Mouse (Mus musculus) common myeloid progenitor, adult 5-6 weeks (primary cell): ENCODE results near the gene Cox15. TPM values are rescaled to one million over a fixed set of nuclear protein-coding genes. Genes with fewer than 3 reads are reported as not detected.

Experiments
- ATAC-seq: replicated peaks from 2 replicates; pipeline ENCODE4 v1.8.0; 2016; ENCODE audit warnings: low read depth, mild to moderate bottlenecking, moderate TSS enrichment, inconsistent platforms; ENCODE audit not compliant: poor library complexity, severe bottlenecking
- total RNA-seq: library from RNA; stranded (forward); fragments of 200-1000, 187-1606 nt; gene quantifications from 2 replicates; pipeline ENCODE4 v1.2.3, GENCODE M21; 2017

Cox15 gene
- total RNA-seq: 15.5 and 32.9 TPM in 2 replicates

DNA sequence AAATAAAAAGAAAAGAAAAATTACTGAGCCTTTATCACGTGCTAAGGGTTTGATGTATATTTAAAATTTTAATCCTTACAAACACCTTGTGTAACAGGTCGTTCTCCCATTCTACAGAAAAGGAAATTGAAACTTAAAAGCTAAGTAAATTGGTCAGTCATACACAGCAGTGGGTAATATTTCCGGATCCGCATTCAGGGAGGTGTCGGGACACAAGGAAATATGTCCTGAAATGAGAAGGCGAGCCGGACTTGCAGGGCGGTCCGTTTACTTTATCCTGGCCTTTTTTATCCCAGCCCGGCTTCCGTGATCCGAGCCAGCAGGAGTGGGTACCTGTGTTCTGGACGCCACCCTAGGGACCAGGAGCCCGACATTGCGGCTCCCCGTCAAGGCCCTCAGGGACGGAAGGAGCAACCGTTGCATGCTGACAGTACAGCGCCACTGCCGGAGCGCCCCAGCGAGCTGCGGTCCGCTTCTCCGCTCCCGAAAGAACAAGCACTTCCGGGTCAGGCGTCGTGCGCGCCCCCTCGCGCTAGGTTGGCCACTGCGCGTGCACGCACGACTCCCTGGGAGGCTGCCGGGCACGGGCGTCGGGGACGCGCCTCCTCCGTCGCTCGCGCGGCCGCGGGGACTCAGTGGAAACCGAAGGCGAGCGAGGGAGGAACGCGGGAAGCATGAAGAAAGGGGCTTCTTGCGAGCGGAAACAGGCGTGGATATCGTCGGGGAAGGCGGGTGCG, at the start of gene Cox15, which contains the start of gene Cutc:
Cox15 (minus strand) TSS at position 512 of the 737 bp plus-strand sequence.
Cutc (plus strand) TSS at position 508 of the 737 bp plus-strand sequence.
- peak; percentile 91 for ATAC-seq

DNA sequence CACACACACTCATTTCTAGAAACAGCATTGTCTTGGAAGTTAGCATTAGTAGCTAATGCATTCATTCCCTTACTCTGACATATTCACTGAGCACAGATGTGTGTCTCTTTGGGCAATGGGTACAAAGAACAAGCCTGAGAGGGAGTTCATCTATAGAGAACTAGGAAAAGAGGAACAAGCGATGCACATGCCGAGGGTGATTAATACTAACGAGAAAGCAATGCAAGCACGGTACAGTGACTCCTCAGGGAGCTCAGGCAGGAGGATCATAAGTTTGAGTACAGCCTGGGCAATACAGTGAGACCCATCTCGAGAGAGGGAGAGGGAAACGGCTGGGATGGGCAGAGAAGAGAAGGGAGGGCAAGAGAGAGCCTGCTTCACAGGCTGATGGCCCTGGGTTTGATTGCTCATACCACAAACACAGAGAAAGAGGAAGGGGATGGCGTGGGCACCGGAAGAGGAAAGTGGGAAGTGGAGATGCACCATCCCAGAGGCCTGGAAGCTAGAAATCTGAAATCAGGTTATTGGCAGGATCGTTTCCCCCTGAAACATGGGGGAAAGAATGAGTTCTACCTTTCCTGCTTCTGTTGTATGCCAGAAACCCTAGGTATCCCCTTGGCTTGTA, 48.7 kb upstream of the Cox15 start:
- ATAC-seq: peak; percentile 74

DNA sequence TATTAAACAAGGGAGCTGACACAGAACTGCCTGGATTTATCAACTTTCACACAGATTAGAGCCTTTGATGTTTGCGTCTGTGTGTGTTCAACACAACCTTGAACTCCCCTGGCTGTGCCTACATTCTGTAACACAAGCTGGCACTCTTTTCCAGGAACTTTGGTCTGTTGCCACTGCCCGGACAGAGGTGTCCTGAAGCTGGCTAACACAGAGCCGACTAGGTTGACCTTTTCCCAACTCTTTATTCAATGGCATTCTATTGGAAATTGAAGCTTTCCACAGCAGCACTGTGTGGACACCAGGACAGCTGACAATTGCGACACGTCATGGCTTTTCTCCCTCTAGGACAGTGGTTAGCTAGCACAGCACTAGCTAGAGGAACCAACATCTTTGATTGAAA, 44.4 kb upstream of the Cox15 start:
- 0 out of 2 replicates have a peak, but pooled peaks have one; percentile 41 for ATAC-seq

DNA sequence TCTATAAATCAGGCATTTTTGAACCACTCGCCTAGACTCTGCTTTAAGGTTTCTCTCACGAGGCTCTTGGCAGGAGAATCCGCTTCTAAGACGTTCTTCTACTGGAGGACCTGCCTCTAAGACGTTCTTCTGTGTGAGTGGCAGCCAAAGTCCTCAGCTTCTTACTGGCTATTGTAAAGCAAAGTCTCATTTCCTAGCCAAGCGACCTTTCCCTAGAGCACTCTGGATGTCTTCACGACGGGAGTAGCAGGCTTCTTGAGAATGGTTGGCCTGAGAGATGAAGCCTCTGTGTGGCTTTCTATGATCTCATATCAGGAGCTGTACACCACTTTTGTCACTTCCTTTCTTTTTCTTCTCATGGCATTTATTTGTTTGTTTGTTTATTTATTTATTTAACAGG, 42.7 kb upstream of the Cox15 start:
- ATAC-seq: no peak

DNA sequence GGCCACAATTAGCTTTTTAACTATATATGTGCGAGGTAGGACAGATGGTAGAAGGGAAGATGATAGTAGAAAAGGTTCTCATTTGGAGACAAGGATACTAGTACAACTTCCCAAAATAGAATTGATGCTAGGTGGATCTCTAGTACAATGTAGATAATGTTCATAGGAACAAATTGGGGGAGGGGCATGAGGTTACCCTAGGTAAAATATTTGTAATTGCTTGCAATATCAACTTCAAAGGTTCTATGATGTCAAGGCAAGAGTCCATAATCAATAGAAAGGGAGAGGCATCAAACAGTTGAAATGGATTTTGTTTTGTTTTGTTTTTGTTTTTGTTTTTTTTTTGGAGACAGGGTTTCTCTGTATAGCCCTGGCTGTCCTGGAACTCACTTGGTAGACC, 41.2 kb upstream of the Cox15 start:
- no peak for ATAC-seq

DNA sequence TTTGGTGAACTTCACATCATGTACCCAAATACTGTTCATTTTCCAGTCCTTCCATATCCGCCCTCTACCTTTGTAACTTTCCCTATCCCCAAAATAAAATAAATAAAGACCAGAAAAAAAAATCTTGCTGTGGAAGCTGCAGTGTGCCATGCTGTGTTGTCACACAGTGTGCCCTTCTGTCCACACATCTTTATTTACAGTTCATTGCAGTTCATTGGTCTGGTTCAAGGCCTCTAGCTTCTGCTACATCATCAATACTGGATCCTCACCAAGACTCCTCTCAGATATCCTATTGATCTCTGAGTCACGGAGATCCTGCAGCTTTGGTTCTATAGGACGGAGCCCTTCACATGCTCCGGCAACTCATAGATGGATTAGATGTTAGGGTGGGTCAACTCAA, 39.7 kb upstream of the Cox15 start:
- no peak for ATAC-seq

DNA sequence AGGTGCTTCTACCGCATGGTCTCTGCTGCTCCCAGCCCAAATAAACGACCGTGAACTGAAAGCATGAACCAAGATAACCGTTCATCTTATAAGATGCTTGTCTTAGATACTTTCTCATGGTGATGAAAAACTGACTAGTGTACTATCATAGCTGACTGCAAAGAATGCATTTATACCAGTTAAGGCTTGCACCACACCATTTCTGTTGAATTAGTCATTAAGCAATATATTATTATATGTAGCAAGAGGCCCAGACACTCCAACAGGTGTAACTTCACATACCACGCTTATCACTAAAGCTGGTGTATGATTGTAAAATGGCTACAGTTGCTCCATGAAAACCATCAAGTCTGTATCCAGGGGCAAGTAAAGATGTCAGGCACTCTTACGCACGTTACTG, 37.0 kb upstream of the Cox15 start:
- no peak for ATAC-seq

DNA sequence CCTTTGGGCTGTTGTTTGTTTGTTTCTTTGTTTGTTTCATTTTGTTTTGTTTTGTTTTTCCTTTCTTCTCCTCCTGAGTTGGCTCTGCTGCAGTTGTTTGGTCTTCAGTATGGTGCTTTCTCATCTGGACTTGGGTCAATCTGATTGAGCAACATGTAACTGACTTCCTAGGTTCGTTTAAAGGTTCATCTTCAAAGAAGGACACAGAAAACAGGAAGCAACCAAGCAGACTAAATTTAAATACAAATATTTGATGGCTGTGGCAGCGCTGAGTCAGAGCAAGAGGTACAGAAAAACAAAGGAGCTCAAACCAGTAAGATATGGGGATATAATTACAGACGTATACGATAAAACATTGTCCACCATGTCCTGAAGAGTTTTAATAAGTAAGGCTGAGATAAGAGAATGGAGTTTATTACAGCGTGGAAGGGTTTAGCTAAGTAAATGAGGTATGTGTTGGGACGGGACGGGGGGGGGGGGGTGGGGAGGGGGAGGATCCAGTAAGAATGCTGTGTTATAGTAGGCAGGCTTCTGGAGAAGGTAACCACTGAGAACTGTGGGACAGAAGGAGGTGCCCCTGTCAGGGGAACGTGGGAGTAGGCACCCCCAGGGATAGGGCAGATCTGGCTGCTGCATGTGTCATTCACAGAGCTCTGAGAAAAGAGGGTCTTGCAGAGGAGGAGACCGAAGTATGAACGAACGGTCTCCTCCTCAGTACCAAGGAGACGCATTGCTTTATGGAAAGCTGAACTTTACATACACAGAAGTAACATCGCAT, 33.6 kb upstream of the Cox15 start:
- ATAC-seq: peak; percentile 61; the same call in 1 of the 2 replicates

DNA sequence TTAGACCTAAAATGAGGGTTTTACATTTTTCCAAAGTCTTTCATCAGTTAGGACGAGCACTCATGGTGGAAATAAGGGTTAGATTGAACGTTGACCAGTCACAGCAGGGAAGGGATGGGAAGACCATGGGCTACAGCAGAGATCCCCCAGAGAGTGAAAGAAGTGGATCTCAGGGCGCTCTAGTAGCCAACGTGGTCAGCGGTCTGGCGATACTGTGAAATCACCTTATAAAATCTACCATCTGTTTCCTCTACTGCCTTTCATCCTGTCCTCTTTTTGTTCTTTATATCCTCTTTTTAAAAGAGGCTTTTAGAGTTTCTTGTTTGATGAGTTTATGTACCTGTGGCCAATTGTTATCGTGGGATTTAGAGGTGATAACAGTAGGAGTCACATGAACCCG, 32.0 kb upstream of the Cox15 start:
- ATAC-seq: peak; percentile 47; the same call in 1 of the 2 replicates

DNA sequence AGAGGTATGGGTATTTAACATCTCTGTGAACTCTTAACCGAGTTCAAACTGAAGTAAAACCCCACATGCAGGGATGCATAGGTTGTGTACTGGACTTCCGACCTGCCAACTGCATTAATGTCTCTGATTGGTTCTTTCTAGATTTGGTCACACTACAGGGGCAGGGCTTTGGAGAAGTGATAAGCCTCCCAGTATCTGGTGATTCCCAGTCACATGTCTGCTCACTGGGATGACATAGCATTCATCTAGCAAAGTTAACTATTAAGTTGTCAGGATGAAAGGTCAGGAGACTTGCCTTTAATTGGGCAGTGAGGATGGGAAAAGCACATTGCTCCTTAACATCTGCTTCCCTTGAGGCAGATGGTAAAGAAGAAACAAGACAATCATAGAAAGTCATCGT, 29.2 kb upstream of the Cox15 start, which contains the start of gene Abcc2:
Abcc2 (plus strand) TSS at position 213 of the 400 bp plus-strand sequence.
- ATAC-seq: no peak

DNA sequence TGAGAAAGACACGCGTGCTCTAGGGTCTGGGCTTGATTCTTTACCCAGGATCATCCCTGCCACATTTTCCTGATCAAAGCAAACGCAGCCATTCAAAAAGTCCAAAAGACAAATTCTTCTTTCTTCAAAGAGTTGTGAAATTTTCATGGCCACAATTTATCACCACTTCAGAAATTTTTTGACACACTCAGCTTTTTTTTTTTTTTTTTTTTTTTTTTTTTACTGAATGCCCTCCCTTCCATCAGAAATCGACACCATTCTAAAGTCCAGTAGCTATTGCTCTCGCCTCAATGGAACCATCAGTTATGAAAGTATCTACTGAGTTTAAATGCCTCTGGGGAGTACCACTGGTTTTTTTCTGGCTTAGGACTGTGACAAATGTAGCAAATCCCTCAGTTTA, 27.6 kb upstream of the Cox15 start:
- ATAC-seq: no peak

DNA sequence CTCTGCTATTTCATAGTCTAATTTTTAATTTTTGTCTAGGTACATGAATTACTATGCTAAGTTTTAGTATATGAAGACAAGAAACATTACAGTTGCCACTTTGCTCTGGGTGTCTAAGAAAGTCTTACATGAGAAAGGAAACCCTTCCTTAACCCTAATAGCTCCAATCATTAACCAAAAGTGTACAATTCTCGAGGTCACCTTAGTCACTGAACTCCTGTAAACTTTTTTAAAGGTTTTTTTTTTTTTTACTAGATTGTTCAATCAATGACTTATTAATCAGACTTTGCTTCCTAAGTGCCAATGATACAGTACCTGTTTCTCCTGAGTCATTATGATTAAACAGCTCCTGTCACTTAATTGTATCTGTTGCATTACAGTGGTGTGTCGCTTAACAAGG, 24.5 kb upstream of the Cox15 start:
- ATAC-seq: no peak

DNA sequence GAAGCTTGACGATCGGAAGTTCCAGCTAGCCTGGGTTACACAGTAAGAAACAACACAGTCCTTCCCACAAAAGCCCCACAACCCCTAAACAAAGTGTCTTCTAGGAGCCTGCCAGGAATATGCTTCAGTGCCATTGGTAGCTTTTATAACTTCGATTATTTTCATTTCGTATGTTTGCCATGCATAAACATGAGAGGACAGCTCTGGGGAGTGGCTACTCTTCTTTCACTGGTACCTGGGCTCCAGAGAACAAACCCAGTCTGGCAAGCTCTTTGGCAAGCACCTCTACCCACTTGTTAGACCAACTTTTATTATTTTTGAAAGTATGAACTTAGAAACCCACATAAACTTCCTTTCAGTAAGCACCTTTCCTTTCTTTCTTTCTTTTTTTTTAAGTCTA, 23.8 kb upstream of the Cox15 start:
- no peak for ATAC-seq

DNA sequence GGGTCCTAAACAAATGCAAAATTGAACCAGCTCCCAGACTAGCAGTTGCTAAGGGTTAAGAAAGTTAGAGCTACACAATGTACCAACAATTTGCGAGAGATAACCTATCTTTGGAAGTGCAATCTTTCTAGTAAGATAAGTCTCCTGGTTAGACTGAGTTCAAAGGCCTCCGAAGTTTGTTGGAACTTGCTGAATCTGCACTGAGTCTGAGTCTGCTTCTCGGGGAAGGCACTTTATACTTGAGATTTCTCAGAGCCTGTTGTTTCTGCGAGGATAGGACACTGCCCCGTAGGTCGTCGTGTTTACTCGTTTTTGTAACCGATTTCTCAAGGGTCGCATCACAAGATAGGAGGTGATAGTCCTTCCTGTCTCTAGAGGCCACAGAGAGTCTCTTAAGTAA, 22.6 kb upstream of the Cox15 start:
- no peak for ATAC-seq

DNA sequence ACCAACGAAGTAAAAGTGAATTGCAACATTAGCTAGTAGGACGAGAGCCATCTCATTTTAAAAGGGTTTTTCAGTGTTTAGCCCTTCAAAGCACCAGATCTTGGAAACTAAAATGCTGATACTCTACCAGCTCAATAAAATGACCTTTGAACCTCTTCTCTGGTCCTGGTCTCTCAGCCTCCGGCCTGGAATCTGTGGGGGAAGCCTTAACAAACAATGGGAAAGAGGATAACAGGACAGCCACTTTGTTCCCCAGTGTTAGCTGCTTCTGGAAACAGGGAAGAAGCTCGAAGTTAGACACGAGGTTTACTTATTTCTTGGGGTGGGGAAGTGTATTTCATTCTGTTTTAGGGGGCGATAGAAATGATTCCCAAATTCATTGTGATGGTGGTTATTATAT, 19.5 kb upstream of the Cox15 start:
- no peak for ATAC-seq

DNA sequence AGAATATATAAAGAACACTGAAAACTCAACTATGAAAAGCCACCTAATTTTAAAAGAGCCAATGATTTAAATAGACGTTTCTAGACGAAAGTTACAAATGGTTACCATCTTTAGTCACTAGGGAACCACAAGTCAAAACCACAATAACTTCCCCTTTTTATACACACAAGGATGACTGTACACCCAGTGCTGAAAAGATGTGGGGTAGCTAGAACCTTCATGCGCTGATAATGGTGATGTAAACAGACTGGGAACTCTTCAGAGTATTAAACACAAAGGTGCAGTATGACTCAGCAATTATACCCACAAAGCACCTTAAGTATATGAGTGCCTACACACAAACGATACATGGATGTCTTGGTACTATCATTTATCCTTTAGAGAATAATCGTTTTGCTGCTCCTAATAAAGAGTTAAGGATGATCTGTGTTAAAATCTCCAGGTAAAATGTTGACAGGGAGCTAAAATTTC, 18.7 kb upstream of the Cox15 start:
- peak; percentile 100 for ATAC-seq

DNA sequence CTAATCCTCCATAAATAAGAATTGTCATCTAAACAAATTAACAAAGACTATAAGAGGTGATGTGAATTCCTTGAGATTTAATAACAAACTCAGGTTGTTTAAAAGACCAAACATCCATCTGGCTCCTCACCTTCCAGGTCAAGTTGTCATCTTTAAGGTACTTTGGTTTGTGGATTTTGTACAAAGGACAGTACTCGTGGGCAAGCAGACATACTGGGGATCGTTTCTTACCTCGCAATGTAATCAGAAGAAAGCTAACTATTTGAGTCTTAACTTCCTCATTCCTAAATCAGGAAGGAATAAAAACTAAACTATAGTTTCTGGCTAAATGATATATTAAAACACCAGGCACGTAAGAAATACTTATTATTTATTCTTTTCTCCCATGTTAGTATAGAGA, 17.8 kb upstream of the Cox15 start:
- ATAC-seq: no peak

DNA sequence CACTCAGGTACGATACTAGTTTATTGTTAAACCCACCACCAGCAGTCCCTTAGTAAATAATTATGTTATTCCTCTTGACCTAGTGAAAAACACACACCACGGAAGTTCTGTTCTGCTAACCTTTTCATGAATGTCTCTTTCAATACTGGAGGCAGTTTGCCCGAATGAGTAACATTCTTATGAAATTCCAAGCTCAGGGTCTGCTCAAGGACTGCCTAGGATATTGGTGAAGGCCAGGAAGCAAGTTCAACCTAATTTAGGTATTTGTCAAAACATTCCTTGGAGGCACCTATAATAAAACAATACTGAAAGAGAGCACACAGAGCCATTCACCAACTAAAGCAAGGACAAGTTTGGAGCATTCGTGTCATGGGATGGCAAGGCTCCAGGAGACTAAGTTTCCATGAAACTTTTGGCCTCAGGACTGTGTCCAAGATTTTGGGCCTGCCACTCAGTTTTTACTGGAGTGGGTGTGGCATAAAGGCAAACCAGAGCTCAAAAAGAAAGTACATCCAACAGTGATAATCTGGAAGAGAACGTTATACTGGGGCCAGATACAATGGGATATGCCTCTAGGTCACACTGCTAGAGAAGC, 16.7 kb upstream of the Cox15 start:
- ATAC-seq: no peak

DNA sequence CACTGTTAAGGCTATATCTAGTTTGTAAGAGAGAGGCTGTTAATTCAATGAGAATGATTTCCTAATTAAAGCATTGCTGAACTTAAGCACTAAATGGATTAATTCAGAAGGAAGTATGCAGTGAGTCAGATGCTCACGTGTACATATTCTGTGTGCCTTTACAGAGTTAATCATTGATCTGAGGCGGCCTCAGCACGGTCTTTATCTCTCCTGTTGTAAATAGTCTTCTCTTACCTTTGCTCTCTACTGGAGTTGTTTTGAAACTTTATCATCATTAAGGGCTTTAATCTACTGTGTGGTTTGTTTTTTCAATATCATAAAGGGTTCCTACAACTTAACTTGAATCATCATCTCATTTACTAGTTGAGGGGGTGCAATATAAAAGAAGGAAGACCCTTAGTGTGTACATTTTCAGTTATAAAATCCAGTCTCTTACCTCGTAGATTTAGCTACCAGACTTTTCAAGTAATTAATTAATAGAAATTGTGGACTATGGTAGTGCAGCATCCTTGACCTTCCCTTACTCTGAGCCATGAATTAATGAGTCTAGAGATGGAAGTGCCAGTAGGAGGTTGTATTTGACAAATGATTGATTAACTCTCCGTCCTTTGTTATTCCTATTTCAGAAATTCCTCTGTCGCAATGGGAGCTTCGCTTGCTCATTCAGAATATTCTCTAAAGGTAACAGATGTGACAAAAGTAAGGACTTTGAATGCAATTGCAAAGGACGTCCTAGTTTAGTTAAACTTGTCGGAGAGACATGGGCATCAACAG, 14.9 kb upstream of the Cox15 start:
- no peak for ATAC-seq

DNA sequence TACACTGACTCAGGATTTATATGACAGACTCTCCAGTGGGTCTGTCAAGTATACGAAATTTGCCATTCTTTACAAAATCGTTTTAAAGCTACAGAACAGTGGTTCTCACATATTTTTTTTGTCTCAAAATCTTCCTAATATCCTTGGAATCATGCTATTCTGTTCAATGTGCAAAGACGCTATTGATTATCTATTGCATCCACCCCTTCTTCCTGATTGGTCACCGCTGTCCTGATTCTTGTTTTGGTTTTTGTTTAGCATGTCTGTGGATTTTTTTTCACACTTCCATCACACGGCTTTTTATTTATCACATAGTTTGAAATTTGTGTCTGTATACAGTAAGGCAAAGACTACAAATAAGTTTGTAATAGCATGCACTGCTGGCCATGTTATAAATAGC, 13.7 kb upstream of the Cox15 start:
- no peak for ATAC-seq
